Mouse (Mus musculus): ENCODE measurements at regions not wholly inside any gene's neighbourhood (a gene's known extent, or its start where the extent isn't known, plus 50 kb on each side); places are given as distances from the start of the nearest gene placed in this dataset.

DNA sequence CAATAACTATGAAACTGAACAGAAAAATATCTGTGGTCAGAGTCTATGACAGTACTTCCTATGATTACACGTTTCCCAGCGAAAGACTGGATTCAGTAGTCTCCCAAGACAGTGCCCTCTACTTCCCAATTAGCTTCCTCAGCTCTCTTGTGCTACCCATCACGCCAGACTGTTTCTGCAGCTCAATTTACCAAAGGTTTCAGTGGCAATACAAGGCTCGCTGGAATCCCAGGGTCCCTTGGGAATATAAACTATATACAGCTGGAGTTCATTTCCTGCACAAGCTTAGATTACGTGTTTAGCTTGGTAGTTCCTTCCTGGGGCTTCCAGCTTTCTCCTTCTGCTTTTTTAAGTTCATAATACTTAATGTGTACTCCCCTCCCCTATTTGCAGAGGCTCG lies 160.3 kb downstream of the Spry2 start:
- TF ChIP-seq GATA1 (IDR thresholded peaks at IDR 0.05; ENCODE audit: borderline replicate concordance, low read length) (no peak), CTCF (IDR thresholded peaks at IDR 0.05; ENCODE audit: low read depth, low read length) (no peak), POLR2AphosphoS5 (IDR thresholded peaks at IDR 0.05; ENCODE audit: insufficient replicate concordance, low read depth, low read length) (no peak)
